ENCODE assay signal across 12 mouse cellular contexts in the genomic region with DNA sequence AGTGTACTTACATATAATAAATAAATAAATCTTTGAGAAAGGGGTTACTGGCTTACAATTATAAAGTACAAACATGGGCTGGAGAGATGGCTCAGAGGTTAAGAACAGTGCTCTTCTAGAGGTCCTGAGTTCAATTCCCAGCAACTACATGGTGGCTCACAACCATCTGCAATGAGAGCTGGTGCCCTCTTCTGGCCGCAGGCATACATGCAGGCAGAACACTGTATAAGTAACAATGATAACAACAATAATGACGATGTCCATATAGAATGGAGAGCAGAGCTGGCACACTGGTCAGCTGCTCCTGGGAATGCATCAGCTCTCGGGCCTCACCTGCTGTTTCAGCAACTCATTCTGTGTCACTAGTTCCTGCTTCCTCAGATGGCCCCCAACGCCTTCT. TPM values are rescaled to one million over a fixed set of nuclear protein-coding genes. Genes with fewer than 3 reads are reported as not detected.
DNase-seq lines count a peak whose midpoint lies in the region; ATAC-seq and TF ChIP-seq lines count a peak whose summit lies in the region.
"Had no signal": no experiment of that assay in that cellular context is flagged by ENCODE, and none has a peak within 500 bp of the region (broad histone marks: within the 10 kb centered on the region; RNA-seq: fewer than 3 reads in every experiment).

No protein-coding gene starts in this region.

- no peaks in the 10 kb centered on the region; the same call in 1 of the 2 replicates for H3K4me1 ChIP-seq in intestine, postnatal 0 days (replicated peaks; ENCODE audit: control insufficient read depth, insufficient read depth, low read length)
- H3K4me1 ChIP-seq in intestine, embryonic 15.5 days (replicated peaks), result peaks cover 14% of the 10 kb centered on the region
- H3K4me1 ChIP-seq in midbrain, postnatal 0 days (ENCODE audit: insufficient read depth, low read length), result no peaks in the 10 kb centered on the region
- no peaks in the 10 kb centered on the region for H3K4me1 ChIP-seq in midbrain, embryonic 15.5 days
- H3K4me1 ChIP-seq in G1E (ENCODE audit: insufficient read depth, low read depth, low read length), result no peaks in the 10 kb centered on the region
- no peaks in the 10 kb centered on the region for H3K4me1 ChIP-seq in midbrain, embryonic 16.5 days (ENCODE audit: control insufficient read depth, insufficient read depth, low read length)

- 89% methylated on average over 4 of the region's 4 CpGs for WGBS in intestine, postnatal 0 days
- WGBS in intestine, embryonic 15.5 days, result 91% methylated on average over 4 of the region's 4 CpGs
- 89% methylated on average over 4 of the region's 4 CpGs for WGBS in midbrain, postnatal 0 days
- WGBS in midbrain, embryonic 15.5 days, result 89% methylated on average over 4 of the region's 4 CpGs
- WGBS in midbrain, embryonic 16.5 days, result 87% methylated on average over 4 of the region's 4 CpGs

- ATAC-seq in intestine, postnatal 0 days, result no peak
- no peak for ATAC-seq in intestine, embryonic 15.5 days
- ATAC-seq in midbrain, postnatal 0 days (ENCODE audit: low FRiP score), result no peak
- no peak for ATAC-seq in midbrain, embryonic 15.5 days (replicated peaks)
- no peak for ATAC-seq in G1E (ENCODE audit: extremely low read depth, insufficient number of reproducible peaks, low FRiP score, poor library complexity, severe bottlenecking)
- ATAC-seq in midbrain, embryonic 16.5 days, result no peak

- no peak overlapping the region for H3K27ac ChIP-seq in intestine, postnatal 0 days (ENCODE audit: low read depth, low read length)
- H3K27ac ChIP-seq in intestine, embryonic 15.5 days, result no peak overlapping the region
- no peak overlapping the region for H3K27ac ChIP-seq in midbrain, postnatal 0 days (ENCODE audit: low read depth, low read length)
- no peak overlapping the region for H3K27ac ChIP-seq in midbrain, embryonic 15.5 days
- no peak overlapping the region for H3K27ac ChIP-seq in midbrain, embryonic 16.5 days (ENCODE audit: low read length)
- H3K27ac ChIP-seq: midbrain, embryonic 10.5 days had no signal

- DNase-seq in midbrain, postnatal 0 days (ENCODE audit: low spot score), result no peak
- DNase-seq in G1E (ENCODE audit: low spot score), result no peak
- peak; percentile 39 for DNase-seq in naive thymus-derived CD4-positive, alpha-beta T cell, adult 2 months (ENCODE audit: low read depth)
- no peak for DNase-seq in heart, adult 8-10 months (ENCODE audit: low spot score)
- DNase-seq: kidney, adult 11 months; lung, adult 18-20 months had no signal

- no peaks in the 10 kb centered on the region for H3K27me3 ChIP-seq in intestine, postnatal 0 days (replicated peaks; ENCODE audit: control insufficient read depth, insufficient read depth, low read length)
- H3K27me3 ChIP-seq in intestine, embryonic 15.5 days (replicated peaks), result no peaks in the 10 kb centered on the region
- H3K27me3 ChIP-seq in midbrain, postnatal 0 days (ENCODE audit: insufficient read depth, low read length), result no peaks in the 10 kb centered on the region
- H3K27me3 ChIP-seq in midbrain, embryonic 15.5 days (replicated peaks), result no peaks in the 10 kb centered on the region
- no peaks in the 10 kb centered on the region for H3K27me3 ChIP-seq in G1E (ENCODE audit: insufficient read depth, low read length)
- H3K27me3 ChIP-seq in midbrain, embryonic 16.5 days (ENCODE audit: control insufficient read depth, insufficient read depth, low read depth, low read length), result no peaks in the 10 kb centered on the region

- peak; percentile 66 for TF ChIP-seq CTCF in intestine, postnatal 0 days (IDR thresholded peaks at IDR 0.05; ENCODE audit: low read depth)
- TF ChIP-seq CTCF in midbrain, postnatal 0 days (IDR thresholded peaks at IDR 0.05), result peak; percentile 39
- TF ChIP-seq CTCF in G1E (IDR thresholded peaks at IDR 0.05; ENCODE audit: low read depth, low read length), result peak; percentile 27; the same call in 1 of the 2 replicates

- H3K9ac ChIP-seq in intestine, postnatal 0 days (ENCODE audit: low read depth, low read length), result no peak overlapping the region
- no peak overlapping the region for H3K9ac ChIP-seq in intestine, embryonic 15.5 days
- H3K9ac ChIP-seq in midbrain, postnatal 0 days (replicated peaks; ENCODE audit: low read length, poor library complexity, severe bottlenecking), result no peak overlapping the region
- H3K9ac ChIP-seq in midbrain, embryonic 15.5 days, result no peak overlapping the region
- H3K9ac ChIP-seq in midbrain, embryonic 16.5 days (ENCODE audit: low read depth, low read length), result no peak overlapping the region

- H3K4me3 ChIP-seq in intestine, postnatal 0 days (ENCODE audit: low read depth, low read length), result no peak overlapping the region
- no peak overlapping the region for H3K4me3 ChIP-seq in intestine, embryonic 15.5 days (replicated peaks)
- H3K4me3 ChIP-seq in midbrain, postnatal 0 days (ENCODE audit: low read depth, low read length), result no peak overlapping the region
- H3K4me3 ChIP-seq in midbrain, embryonic 15.5 days, result no peak overlapping the region
- H3K4me3 ChIP-seq in G1E (ENCODE audit: low read depth, low read length), result no peak overlapping the region
- H3K4me3 ChIP-seq in midbrain, embryonic 16.5 days (ENCODE audit: low read depth, low read length), result no peak overlapping the region
- H3K4me3 ChIP-seq: midbrain, embryonic 10.5 days had no signal

- no peak overlapping the region for H3K4me2 ChIP-seq in intestine, postnatal 0 days (replicated peaks; ENCODE audit: low read depth)
- no peak overlapping the region for H3K4me2 ChIP-seq in intestine, embryonic 15.5 days (replicated peaks)
- no peak overlapping the region for H3K4me2 ChIP-seq in midbrain, postnatal 0 days (ENCODE audit: low read depth, low read length, poor library complexity, severe bottlenecking)
- no peak overlapping the region for H3K4me2 ChIP-seq in midbrain, embryonic 15.5 days
- H3K4me2 ChIP-seq in midbrain, embryonic 16.5 days (ENCODE audit: low read length), result no peak overlapping the region

- H3K36me3 ChIP-seq in intestine, postnatal 0 days (ENCODE audit: control insufficient read depth, insufficient read depth), result peaks cover 81% of the 10 kb centered on the region
- H3K36me3 ChIP-seq in intestine, embryonic 15.5 days, result peaks cover 56% of the 10 kb centered on the region
- peaks cover 46% of the 10 kb centered on the region for H3K36me3 ChIP-seq in midbrain, postnatal 0 days (ENCODE audit: insufficient read depth, low read length)
- H3K36me3 ChIP-seq in midbrain, embryonic 15.5 days (replicated peaks), result peaks cover 12% of the 10 kb centered on the region
- H3K36me3 ChIP-seq in G1E (replicated peaks), result peaks cover 91% of the 10 kb centered on the region
- H3K36me3 ChIP-seq in midbrain, embryonic 16.5 days (ENCODE audit: control insufficient read depth, insufficient read depth, low read length), result peaks cover 33% of the 10 kb centered on the region

- no peaks in the 10 kb centered on the region for H3K9me3 ChIP-seq in intestine, postnatal 0 days (ENCODE audit: control insufficient read depth)
- no peaks in the 10 kb centered on the region for H3K9me3 ChIP-seq in intestine, embryonic 15.5 days
- H3K9me3 ChIP-seq in midbrain, postnatal 0 days (ENCODE audit: low read length), result no peaks in the 10 kb centered on the region
- H3K9me3 ChIP-seq in midbrain, embryonic 15.5 days, result no peaks in the 10 kb centered on the region
- no peaks in the 10 kb centered on the region for H3K9me3 ChIP-seq in G1E (replicated peaks)
- no peaks in the 10 kb centered on the region for H3K9me3 ChIP-seq in midbrain, embryonic 16.5 days (replicated peaks; ENCODE audit: control insufficient read depth, low read length, poor library complexity, severe bottlenecking)
- H3K9me3 ChIP-seq: midbrain, embryonic 10.5 days had no signal

RNA-seq across cellular contexts. Expression of a gene that starts 16.0 kb away (rescaled TPM):
- polyA plus RNA-seq in intestine, postnatal 0 days (2015; fragmentation: Nextera tagmentation; extraction: Ambion mirVana), result 6,664 and 6,785 TPM in 2 replicates
- 308 and 352 TPM in 2 replicates for polyA plus RNA-seq in intestine, embryonic 15.5 days (2015; fragmentation: Nextera tagmentation; extraction: Ambion mirVana)
- 14.6 and 23.1 TPM in 2 replicates for total RNA-seq in midbrain, postnatal 0 days (2014; rRNA removed)
- polyA plus RNA-seq in midbrain, postnatal 0 days (2015; fragmentation: Nextera tagmentation; extraction: Ambion mirVana), result 69.3 and 70.3 TPM in 2 replicates
- 26.5 and 30.0 TPM in 2 replicates for polyA plus RNA-seq in midbrain, embryonic 15.5 days (2015; fragmentation: Nextera tagmentation; extraction: Ambion mirVana)
- total RNA-seq in G1E (2014; fragmentation: Nextera tagmentation) (not detected in 2 replicates), G1E (2017) (not detected in 2 replicates)
- polyA plus RNA-seq in G1E (2012), result not detected in 2 replicates
- 29.4 and 40.5 TPM in 2 replicates for polyA plus RNA-seq in midbrain, embryonic 16.5 days (2015; fragmentation: Nextera tagmentation; extraction: Ambion mirVana)
- 100 to 1,000 TPM; 188 to 354 (median 218) TPM for total RNA-seq in heart, adult 8-10 months (2022)
- total RNA-seq: hematopoietic stem cell, adult 5-6 weeks had no signal

RNA-seq across cellular contexts. Expression of a gene that starts 44.4 kb away (rescaled TPM):
- polyA plus RNA-seq in intestine, postnatal 0 days (2015; fragmentation: Nextera tagmentation; extraction: Ambion mirVana), result 29.9 and 30.3 TPM in 2 replicates
- 22.7 and 24.5 TPM in 2 replicates for polyA plus RNA-seq in intestine, embryonic 15.5 days (2015; fragmentation: Nextera tagmentation; extraction: Ambion mirVana)
- 19.2 and 20.9 TPM in 2 replicates for total RNA-seq in midbrain, postnatal 0 days (2014; rRNA removed)
- 17.0 and 17.2 TPM in 2 replicates for polyA plus RNA-seq in midbrain, postnatal 0 days (2015; fragmentation: Nextera tagmentation; extraction: Ambion mirVana)
- 15.4 and 16.4 TPM in 2 replicates for polyA plus RNA-seq in midbrain, embryonic 15.5 days (2015; fragmentation: Nextera tagmentation; extraction: Ambion mirVana)
- 17.3 and 22.4 TPM in 2 replicates for total RNA-seq in G1E (2014; fragmentation: Nextera tagmentation)
- 9.6 and 11.6 TPM in 2 replicates for total RNA-seq in G1E (2017)
- 29.9 and 31.9 TPM in 2 replicates for polyA plus RNA-seq in G1E (2012)
- polyA plus RNA-seq in midbrain, embryonic 16.5 days (2015; fragmentation: Nextera tagmentation; extraction: Ambion mirVana), result 16.4 and 17.4 TPM in 2 replicates
- total RNA-seq in heart, adult 8-10 months (2022), result 10 to 100 TPM; 30.7 to 41.6 (median 35.2) TPM

RNA-seq across cellular contexts. Expression of a gene that starts 52.1 kb away (rescaled TPM):
- polyA plus RNA-seq in intestine, postnatal 0 days (2015; fragmentation: Nextera tagmentation; extraction: Ambion mirVana), result 1,016 and 1,041 TPM in 2 replicates
- 705 and 851 TPM in 2 replicates for polyA plus RNA-seq in intestine, embryonic 15.5 days (2015; fragmentation: Nextera tagmentation; extraction: Ambion mirVana)
- total RNA-seq in midbrain, postnatal 0 days (2014; rRNA removed), result 475 and 586 TPM in 2 replicates
- polyA plus RNA-seq in midbrain, postnatal 0 days (2015; fragmentation: Nextera tagmentation; extraction: Ambion mirVana), result 1,006 and 1,130 TPM in 2 replicates
- 589 and 658 TPM in 2 replicates for polyA plus RNA-seq in midbrain, embryonic 15.5 days (2015; fragmentation: Nextera tagmentation; extraction: Ambion mirVana)
- 132 and 141 TPM in 2 replicates for total RNA-seq in G1E (2014; fragmentation: Nextera tagmentation)
- total RNA-seq in G1E (2017), result 406 and 564 TPM in 2 replicates
- 1,038 and 1,134 TPM in 2 replicates for polyA plus RNA-seq in G1E (2012)
- polyA plus RNA-seq in midbrain, embryonic 16.5 days (2015; fragmentation: Nextera tagmentation; extraction: Ambion mirVana), result 731 and 741 TPM in 2 replicates
- 100 to 1,000 TPM; 213 to 341 (median 275) TPM for total RNA-seq in heart, adult 8-10 months (2022)

RNA-seq across cellular contexts. Expression of a gene that starts 57.6 kb away (rescaled TPM):
- polyA plus RNA-seq in intestine, postnatal 0 days (2015; fragmentation: Nextera tagmentation; extraction: Ambion mirVana), result 2.7 and 5.8 TPM in 2 replicates
- 8.9 and 9.4 TPM in 2 replicates for polyA plus RNA-seq in intestine, embryonic 15.5 days (2015; fragmentation: Nextera tagmentation; extraction: Ambion mirVana)
- 3.2 and 5.2 TPM in 2 replicates for total RNA-seq in midbrain, postnatal 0 days (2014; rRNA removed)
- polyA plus RNA-seq in midbrain, postnatal 0 days (2015; fragmentation: Nextera tagmentation; extraction: Ambion mirVana), result 7.9 and 8.8 TPM in 2 replicates
- 11.5 and 14.1 TPM in 2 replicates for polyA plus RNA-seq in midbrain, embryonic 15.5 days (2015; fragmentation: Nextera tagmentation; extraction: Ambion mirVana)
- total RNA-seq in G1E (2014; fragmentation: Nextera tagmentation), result 8.3 and 9.9 TPM in 2 replicates
- total RNA-seq in G1E (2017), result 0.23 and 2.5 TPM in 2 replicates
- polyA plus RNA-seq in G1E (2012), result 0.21 and 0.51 TPM in 2 replicates
- polyA plus RNA-seq in midbrain, embryonic 16.5 days (2015; fragmentation: Nextera tagmentation; extraction: Ambion mirVana), result 10.5 and 15.1 TPM in 2 replicates
- 10 to 100 TPM; 35.9 to 40.2 (median 39.3) TPM for total RNA-seq in heart, adult 8-10 months (2022)

Comparison
In these comparisons a context has a peak if more than half of its experiments do, and no peak if none do; other contexts are left out.
1. RNA of a gene that starts 16.0 kb away (polyA plus RNA-seq): 6,664 to 6,785 TPM in intestine, postnatal 0 days, 308 to 352 TPM in intestine, embryonic 15.5 days, 69.3 to 70.3 TPM in midbrain, postnatal 0 days, 29.4 to 40.5 TPM in midbrain, embryonic 16.5 days and 26.5 to 30.0 TPM in midbrain, embryonic 15.5 days; not detected in G1E; every median in the first group is over 10 times any median in the second.
2. Peak in every context shown above with its lines, with median percentiles within 50 percentile points of each other: CTCF ChIP-seq.